Mouse (Mus musculus) large intestine, adult 2 months (tissue): ENCODE results near the gene Riox1. TPM values are rescaled to one million over a fixed set of nuclear protein-coding genes. Genes with fewer than 3 reads are reported as not detected.
"Not testable (repeated sequence)": the region's sequence is repeated elsewhere in the genome, so short reads cannot be mapped to it uniquely, and the experiment has no call there.

Source experiments
- DNase-seq: peaks from one replicate; pipeline ENCODE4 v3.0.0-alpha.2; 2012; ENCODE audit warnings: low read depth, low spot score
- WGBS: fragments of 180-500 bp; shearing (Covaris S2); methylation state at CpG from one replicate; pipeline ENCODE4 v1.1.7; 2018; 5-methylcytosine and 5-hydroxymethylcytosine counted together
- polyA plus RNA-seq: library from polyadenylated mRNA; depleted of rRNA; stranded (reverse); fragments of >200 nt; gene quantifications from 2 replicates; pipeline ENCODE4 v1.2.3, GENCODE M21; 2012; rRNA removed

Gene Riox1
- 10.8 and 13.6 TPM in 2 replicates for polyA plus RNA-seq

DNA sequence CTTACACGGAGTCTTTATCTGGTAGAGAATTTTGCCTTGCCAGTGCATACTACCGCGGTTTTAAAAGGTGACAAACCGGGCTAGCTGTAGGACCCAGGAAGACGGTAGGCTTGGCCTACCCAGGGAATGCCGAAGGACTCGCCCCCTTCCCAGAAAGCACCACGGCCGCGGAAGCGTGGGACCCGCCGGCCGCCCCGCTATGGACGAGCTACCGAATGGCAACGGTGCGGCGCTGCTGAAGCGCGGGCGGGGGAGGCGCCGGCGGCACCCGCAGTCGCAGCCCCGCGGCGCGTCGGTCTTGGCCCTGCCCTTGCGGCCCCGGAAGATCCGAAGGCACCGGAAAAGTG, at the start of gene Riox1:
Gene Riox1, plus strand, starts transcription at position 116 of the 347 bp plus-strand sequence.
- DNase-seq, result peak; percentile 74
- WGBS, result under 1% methylated on average over 37 of the region's 37 CpGs

DNA sequence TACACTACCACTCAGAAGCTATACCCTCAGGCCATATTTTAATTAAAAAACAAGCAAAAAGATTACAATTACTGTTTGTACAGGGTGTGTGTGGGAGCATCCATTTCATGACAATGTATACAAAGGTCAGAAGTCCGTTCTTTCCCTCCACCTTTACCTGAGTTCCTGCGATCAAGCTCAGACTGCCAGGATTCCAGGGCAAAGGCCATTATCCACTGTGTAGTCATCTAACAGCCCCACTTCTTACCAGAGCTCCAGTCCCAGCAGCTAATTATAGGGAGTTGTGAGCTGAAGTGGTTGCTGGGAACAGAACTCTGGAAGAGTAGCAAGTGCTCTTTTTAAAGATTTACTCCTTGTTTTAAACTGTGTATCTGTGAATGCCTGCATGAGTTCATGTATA, 40.0 kb upstream of the Riox1 start:
- WGBS, result 23% methylated on average over 2 of the region's 2 CpGs
- DNase-seq, result no peak

DNA sequence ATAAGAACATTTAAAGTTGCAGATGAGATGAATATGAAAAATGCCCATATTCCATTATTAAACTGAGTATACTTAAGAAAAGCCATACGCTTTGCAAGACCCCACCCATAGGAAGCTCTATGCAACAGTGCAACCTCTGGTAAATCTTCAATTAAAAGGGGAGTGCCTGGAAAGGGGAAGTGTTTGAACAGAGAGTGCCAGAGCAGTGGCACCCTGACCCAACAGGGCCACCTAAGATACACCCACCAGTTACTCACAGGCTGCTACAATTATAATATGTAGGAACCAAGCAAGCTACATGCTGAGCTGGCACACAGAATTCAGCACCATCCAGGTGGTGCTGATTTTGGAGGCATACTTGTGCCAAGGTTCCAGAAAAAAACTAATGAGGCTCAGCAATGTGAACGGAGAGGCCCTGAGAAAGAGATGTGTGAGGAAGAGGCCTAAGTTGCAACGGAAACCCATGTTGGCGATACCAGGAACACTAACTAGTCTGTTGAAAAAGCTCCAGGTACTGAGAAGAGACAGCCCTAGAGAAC, 36.1 kb upstream of the Riox1 start:
- DNase-seq, result no peak
- 51% methylated on average over 4 of the region's 4 CpGs for WGBS

DNA sequence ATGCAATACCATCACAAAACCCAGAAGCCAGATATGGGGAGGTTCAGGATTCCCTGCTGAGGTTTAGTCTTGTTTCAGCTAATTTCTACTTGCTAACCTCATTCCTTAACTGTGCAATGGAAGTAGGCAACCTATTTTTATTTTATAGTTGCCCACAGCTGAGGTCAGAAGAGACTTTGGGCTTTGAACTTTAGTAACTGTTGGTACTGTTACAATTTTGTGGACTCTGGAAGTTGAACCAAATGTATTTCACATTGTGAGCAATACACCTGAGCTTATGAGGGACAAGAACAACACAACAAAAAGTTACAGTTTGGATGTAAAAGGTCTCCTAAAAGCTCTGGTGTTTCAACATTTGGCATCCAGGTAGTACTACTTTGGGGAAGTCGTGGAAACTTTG, 35.6 kb upstream of the Riox1 start:
- WGBS, result 53% methylated on average over 1 of the region's 1 CpGs
- no peak for DNase-seq

DNA sequence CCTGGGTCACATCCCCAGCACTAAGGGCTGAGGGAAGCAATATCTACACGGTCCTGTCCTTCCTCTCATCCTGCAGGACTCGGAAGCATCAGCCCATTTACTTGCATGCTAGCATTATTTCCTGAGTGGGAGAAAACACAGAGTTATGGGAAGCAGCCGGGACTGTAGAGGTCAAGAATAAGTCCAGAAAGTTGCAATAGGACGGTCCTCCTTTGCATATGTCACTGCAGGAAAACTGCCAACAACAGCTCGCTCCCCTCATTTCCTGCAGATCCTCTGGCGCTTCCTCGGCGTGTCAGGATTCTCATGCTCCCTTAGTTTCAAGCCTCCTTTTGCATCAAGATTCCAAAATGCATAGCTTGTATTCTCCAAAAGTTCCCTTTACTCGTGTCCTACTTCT, 33.5 kb upstream of the Riox1 start:
- 70% methylated on average over 9 of the region's 9 CpGs for WGBS

DNA sequence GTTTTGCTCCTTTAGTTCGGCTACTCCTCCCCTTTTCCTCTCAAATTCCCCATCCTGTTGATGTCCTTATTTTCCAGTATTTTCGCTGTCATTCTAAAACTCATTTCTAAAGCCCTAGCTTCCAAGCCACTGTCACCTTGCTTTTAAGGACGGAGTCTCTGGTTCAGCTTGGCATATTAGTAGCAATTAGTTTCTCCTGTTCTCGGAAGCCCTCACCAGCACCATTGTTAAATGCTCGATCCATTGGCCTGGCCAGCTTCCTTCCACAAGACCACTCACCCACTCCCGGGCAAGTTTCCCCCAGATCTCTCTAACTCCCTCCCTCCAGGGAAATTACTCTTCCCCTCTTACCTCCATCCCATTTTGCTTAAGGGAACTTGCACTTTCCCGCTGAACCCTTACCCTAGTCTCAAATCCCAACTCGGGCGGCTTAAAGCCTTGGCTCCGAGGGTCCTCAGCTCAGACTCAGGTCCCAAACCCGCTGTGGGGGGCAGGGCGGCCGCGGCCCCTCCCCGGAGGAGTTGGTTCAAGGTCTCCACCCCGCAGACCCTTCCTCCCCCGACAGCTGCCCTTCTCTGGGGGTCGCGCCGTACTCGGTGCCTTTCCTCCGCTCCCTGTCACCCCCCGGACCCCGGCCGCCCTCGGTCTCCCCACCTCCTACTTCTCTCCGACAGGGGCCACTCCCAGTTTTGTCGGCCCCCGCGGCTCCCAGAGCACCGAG, 29.5 kb upstream of the Riox1 start:
- WGBS, result 2% methylated on average over 31 of the region's 31 CpGs
- DNase-seq, result no peak

More for the DNA sequence above, 33.5 kb upstream of the Riox1 start:
- no peak for DNase-seq

DNA sequence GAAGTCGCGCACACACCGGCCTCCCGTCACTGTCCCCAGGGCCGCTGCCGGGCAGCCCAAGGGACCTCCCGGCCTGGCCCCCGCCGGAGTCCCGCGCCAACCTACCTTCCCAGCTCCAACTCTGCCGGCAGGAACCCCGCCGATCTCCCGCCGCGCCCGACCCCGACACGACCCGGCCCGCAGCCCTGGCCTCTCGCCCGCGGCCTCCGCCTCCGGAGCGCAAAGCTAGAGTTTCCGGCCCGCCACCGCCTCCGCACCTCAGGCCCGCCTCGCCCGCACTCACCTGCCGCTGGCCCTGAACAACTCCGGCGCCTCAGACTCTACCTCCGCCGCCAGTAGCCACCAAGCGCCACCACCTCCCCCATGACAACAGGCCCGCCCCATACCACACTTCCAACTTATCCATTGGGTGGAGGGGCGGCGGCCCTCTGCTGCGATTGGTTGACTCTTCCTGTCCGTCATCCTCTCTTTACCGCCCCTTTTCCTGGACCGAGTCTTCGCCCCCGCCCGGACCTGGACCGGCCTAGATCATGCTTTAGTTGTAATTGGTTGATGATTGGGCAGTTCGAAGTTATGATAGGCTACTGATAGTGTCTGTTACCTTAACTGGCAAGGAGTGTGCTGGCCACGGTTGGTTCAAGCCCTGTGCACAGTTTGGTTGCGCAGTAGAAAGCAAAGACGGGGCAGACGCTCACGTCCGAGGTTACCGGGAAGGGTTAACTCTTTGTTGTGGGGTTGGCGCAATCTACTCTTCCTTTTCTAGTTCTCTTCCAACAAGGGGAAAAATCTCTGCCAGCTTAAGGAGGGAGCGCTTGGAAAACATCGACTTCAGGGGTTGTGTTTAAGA, 28.6 kb upstream of the Riox1 start, which contains the start of gene Numb:
Gene Numb, minus strand, starts transcription at position 400 of the 847 bp plus-strand sequence.
- under 1% methylated on average over 57 of the region's 63 CpGs for WGBS
- peak; percentile 99 for DNase-seq

DNA sequence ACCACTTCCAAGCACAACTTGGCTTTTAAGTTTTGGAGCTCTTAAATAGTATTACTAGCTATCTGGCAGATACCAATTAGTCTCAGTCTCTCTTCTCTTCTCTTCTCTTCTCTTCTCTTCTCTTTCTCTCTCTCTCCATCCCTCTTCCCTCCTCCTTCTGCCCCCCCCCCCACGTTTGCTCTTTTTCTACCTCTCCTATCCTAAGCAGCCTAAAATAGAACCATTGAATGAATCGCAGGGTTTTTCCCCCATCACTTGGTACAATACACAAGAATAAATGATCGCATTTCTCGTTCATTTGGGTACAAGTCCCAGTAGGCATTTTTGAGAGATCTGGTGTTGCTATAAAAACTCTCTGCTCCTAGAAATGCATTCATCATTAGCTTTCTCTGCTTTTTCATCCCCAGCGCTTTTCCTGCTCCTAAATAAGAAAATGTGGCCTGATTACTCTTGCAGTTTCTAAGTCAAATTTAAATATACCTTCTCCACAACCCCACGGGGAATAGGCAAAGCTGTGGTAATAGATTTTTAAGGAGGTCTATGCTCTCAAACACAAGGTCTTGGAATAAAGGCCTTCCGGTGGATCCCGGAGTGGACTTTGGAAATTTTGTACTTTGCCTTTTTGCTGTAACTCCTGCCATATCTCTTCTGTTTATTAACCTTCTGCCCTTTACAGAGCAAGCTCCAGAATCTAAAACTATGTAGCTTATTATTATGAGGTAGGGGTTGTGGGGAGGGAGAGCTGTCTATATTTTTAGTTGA, 27.5 kb upstream of the Riox1 start:
- 17% methylated on average over 8 of the region's 8 CpGs for WGBS

DNA sequence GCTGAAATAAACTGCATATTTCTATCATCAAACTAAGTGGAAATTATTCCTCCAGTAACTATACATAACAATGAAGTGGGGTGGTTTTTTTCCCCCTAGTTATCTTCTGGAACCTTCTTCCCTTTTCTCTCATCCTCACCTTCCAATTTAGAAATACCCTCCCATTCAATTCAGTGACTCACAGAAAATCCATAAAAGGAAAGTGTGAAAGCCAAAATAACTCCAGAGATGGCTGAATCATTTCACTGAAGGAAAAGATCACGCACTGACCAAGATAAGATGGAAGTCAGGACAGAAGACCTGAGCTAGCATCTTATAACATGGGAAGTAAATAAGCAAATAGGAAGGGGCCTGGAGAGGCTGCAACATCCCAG, 26.9 kb upstream of the Riox1 start:
- no peak for DNase-seq
- 69% methylated on average over 1 of the region's 1 CpGs for WGBS

More for the DNA sequence above, 27.5 kb upstream of the Riox1 start:
- DNase-seq, result no peak

DNA sequence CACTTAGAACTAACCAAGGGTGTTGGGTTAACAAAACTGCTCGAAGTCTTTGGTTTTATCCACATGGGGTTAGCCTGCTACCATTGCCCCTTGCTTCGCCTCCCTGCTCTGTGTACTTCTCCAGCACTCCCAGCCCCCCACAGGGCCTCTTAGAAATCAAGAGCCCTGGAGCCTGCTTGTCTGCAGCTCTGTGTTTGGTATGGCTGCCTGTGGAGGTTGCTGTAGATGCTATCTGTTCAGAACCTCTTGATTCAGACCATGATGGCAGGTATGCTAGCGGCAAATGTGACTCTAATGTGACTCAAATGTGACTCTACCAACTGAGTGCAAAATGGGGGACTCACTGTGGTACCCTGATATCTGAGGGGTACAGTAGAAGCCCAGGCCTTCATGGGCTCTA, 26.1 kb upstream of the Riox1 start:
- DNase-seq, result no peak
- 91% methylated on average over 3 of the region's 3 CpGs for WGBS

DNA sequence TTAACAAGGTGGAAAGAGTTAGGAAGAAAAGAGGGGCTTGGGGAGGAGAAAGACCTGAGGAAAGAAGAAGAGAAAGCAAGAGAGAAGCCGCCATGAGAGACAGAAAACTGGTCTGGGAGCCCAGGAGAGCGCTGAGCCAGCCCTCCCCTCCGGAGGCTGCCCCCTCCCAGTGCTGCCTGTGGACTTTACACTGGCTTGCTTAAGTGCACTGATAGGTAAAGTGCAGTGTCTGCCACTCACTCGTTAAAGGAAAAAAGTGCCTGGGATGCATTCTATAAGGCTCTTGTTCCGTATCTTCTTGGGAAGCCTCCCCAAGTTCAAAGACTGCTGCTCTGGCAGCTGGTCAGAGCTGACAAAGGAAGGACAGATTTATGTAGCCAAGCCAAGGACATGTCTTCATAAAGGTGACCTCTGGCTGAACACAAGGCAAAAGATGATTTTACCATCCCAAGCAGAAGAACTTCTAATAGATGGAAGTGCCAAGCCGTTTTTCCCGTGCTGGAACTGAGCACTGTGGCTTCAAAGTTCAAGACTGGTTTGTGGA, 25.2 kb upstream of the Riox1 start:
- WGBS, result 33% methylated on average over 7 of the region's 7 CpGs
- no peak for DNase-seq

DNA sequence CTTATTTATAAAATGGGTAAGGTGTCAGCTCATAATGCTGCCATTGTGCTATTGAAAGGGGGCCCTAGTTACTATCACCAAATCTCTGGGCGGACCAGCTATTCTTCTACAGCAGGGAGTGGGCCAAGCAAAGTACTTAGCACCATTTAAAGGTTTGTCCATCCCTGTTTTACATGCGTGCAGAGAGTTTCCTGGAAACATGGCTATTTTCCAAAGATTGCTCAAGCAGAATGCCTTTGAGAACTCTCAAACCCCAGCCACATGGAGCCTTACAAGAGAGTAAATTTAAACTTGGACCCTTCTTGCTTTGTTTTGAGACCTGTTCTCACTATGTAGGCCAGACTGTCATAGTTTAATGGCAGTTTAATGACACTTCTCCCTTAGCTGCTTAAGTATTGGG, 24.3 kb upstream of the Riox1 start:
- DNase-seq, result no peak
- WGBS, result 58% methylated on average over 2 of the region's 2 CpGs

DNA sequence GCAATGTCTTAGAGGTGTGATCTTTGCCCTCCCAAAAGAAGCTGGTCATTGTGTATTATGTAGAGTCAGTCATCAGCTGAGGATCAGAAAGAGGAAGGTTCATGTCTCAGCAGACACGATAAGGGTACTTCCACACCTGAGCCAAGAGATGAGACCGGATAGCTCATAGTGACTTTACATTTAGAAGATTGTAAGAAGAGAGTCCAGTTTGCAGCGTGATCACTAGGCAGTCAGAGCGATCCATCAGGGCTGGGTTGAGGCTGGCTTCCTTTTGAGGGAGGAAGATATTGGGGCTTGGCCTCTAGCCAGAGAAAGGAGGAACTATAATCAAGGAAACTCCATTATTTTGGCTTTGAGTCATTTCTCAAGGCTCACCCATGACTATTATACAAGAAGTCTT, 22.7 kb upstream of the Riox1 start:
- WGBS, result 41% methylated on average over 4 of the region's 4 CpGs
- no peak for DNase-seq

DNA sequence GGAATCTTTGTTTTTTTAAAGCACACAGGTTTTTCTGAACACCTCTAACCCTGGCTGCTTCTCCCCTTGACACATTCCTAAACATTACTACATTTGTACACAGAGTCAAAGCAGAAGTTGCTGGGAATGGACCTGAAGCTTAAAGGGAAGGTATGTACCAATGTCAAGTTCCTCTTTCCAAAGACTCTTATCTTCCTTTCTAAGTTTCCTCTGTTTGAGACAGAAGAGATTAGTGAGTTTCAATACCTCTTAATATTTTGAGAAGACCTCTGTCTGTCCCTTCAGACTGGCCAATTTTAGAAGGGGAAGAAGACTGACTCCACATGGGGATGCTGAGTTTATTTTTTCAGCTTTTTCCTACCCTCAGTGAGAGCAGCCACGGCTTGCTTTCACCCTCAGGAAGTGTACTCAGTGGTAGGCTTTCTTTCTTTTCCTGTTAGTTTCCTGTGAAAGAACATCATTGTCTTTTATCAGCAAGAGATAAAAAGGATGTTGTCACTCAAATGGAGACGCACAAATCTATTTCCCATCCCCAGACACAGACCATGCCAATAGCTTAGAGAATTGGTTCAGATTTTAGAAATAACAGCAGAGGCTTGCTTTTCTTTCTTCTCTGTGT, 21.1 kb upstream of the Riox1 start:
- DNase-seq, result no peak
- WGBS, result 41% methylated on average over 2 of the region's 2 CpGs

DNA sequence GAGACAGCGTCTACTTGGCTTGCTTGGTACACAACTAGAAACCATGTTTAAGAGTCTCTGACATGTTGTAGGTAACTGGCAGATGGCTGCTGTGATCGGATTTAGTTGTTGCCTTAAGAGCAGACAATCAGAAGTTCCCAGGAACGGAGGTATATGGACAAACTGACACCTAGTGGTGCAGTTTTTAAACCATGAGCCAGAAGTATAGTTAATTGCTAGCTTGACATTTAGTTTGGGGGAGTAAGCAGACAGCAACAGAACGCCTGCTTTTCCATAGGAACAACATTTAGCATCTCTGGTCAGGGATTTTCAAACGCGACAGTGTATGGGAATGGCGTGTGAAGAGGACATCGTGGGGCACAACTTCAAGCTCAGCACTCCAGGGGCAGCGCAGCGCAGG, 12.8 kb upstream of the Riox1 start:
- 58% methylated on average over 10 of the region's 10 CpGs for WGBS
- DNase-seq, result no peak

DNA sequence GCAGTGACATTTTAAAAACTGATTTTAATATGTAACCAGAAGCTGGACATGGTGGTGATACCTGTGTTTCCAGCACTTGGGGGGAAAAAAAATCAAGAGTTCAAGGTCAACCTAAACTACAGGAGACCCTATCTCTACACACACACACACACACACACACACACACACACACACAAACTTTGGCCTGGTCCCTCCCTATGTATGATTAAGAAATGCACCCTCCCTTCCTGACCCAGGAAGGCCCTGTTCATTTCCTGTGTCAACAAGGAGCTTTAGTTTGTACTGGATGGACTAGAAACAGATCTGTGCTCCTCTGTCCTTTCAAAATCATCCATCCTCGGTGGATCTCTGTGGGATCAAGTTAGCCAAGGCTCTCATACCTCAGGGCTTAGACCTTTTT, 11.8 kb upstream of the Riox1 start:
- DNase-seq, result not testable (repeated sequence)
- WGBS, result 24% methylated on average over 1 of the region's 1 CpGs

DNA sequence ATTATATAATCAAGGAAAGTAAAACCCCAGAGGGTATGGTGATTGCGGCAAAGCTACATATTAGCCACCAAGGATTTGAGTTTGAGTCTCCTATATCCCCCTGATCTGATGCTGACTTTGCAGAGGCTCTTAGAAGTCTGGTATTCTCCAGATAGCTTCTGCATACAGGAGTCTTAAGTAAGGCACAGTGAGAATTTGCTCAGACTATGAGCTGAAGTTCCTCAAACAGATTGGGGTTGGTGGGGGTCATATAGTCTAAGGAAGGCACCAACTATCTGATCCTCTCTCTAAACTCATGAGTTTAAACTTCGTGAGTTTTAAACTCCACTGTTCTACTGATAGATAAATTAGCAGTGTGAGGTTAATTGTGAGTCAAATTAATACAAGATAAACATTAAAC, 11.1 kb upstream of the Riox1 start:
- WGBS, result 93% methylated on average over 2 of the region's 2 CpGs
- DNase-seq, result no peak

DNA sequence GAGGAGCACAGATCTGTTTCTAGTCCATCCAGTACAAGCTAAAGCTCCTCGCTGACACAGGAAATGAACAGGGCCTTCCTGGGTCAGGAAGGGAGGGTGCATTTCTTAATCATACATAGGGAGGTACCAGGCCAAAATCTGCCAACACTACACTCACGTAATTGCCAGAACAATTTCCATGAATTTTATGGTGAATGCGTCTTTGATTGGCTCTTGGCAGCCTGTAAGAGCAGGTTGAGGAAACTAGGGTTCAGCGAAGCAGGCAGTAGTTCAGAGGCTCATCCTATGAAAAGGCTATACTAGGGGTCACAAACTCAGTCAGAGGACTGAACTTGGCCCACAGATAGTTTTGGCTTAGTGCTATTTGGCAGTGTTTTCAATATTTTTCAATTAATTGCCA, 10.4 kb upstream of the Riox1 start:
- WGBS, result 38% methylated on average over 4 of the region's 4 CpGs
- no peak for DNase-seq

DNA sequence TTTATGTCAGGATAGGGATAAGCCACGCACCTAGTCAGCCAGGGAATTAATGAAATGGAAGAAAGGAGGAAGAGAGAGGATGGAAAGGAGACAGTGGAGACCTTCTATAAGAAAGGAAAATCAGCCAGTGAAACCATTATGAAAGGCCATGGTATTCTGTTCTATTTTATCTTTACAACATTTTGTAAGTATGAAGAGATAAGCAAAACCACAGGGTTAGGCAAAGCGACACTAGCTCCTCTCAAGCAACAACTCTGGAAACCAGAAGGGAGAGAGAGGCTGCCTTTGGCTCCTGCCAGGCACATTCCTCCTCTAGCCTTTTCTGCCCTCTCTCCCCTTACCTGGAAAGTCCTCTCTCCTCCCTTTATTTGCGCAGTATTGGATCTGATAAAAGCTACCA, 8.5 kb upstream of the Riox1 start:
- 80% methylated on average over 3 of the region's 3 CpGs for WGBS
- DNase-seq, result no peak
